11 mouse cellular contexts compared by ENCODE assay signal in genomic region chr4:34976331-34976778, GRCm38 (mm10).
DNase-seq lines count a peak whose midpoint lies in the region; ATAC-seq and TF ChIP-seq lines count a peak whose summit lies in the region.
"Had no signal": no experiment of that assay in that cellular context is flagged by ENCODE, and none has a peak within 500 bp of the region (broad histone marks: within the 10 kb centered on the region; RNA-seq: fewer than 3 reads in every experiment).

No protein-coding gene starts in this region.

- WGBS in hindbrain, embryonic 14.5 days = 87% methylated on average over 13 of the region's 13 CpGs
- WGBS in hindbrain, embryonic 12.5 days = 93% methylated on average over 13 of the region's 13 CpGs
- 5% methylated on average over 13 of the region's 13 CpGs for WGBS in cerebellum, adult 2 months
- 61% methylated on average over 13 of the region's 13 CpGs for WGBS in intestine, embryonic 16.5 days
- WGBS in thymus, adult 2 months = 93% methylated on average over 13 of the region's 13 CpGs

- DNase-seq in hindbrain, embryonic 14.5 days (ENCODE audit: low spot score) = peak; percentile 26
- peak; percentile 33 for DNase-seq in adipocyte (ENCODE audit: low spot score)
- DNase-seq in cerebellum, adult 2 months = peak; percentile 80 to 86
- DNase-seq in thymus, adult 2 months = no peak
- no peak for DNase-seq in embryo, embryonic 11 days

- H3K4me1 ChIP-seq in hindbrain, embryonic 14.5 days (replicated peaks; ENCODE audit: control insufficient read depth, insufficient read depth, low read length) = peaks cover 3% of the 10 kb centered on the region; the same call in 1 of the 2 replicates
- H3K4me1 ChIP-seq in hindbrain, embryonic 12.5 days = peaks cover 8% of the 10 kb centered on the region
- peaks cover 5% of the 10 kb centered on the region; the same call in 1 of the 2 replicates for H3K4me1 ChIP-seq in cerebellum, adult 2 months (ENCODE audit: control insufficient read depth, insufficient read depth, low read length)
- peaks cover 9% of the 10 kb centered on the region; the same call in 1 of the 2 replicates for H3K4me1 ChIP-seq in intestine, embryonic 16.5 days (ENCODE audit: control insufficient read depth, insufficient read depth, low read length)
- H3K4me1 ChIP-seq in thymus, adult 2 months (replicated peaks; ENCODE audit: control insufficient read depth, insufficient read depth, low read length) = no peaks in the 10 kb centered on the region

- no peak for TF ChIP-seq CTCF in cerebellum, adult 2 months (IDR thresholded peaks at IDR 0.05; ENCODE audit: borderline replicate concordance, insufficient read depth, low read depth, low read length)
- TF ChIP-seq CTCF in thymus, adult 2 months (IDR thresholded peaks at IDR 0.05; ENCODE audit: borderline replicate concordance, control insufficient read depth, extremely low read depth, insufficient read depth, low read length, poor library complexity) = no peak

- TF ChIP-seq POLR2A in cerebellum, adult 2 months (IDR thresholded peaks at IDR 0.05; ENCODE audit: borderline replicate concordance, insufficient read depth, low read length) = no peak
- no peak for TF ChIP-seq POLR2A in thymus, adult 2 months (IDR thresholded peaks at IDR 0.05; ENCODE audit: control insufficient read depth, extremely low read depth, insufficient read depth, low read length, poor library complexity)

- H3K9me3 ChIP-seq in hindbrain, embryonic 14.5 days (ENCODE audit: control insufficient read depth, low read length) = no peaks in the 10 kb centered on the region
- H3K9me3 ChIP-seq in hindbrain, embryonic 12.5 days (replicated peaks) = no peaks in the 10 kb centered on the region; the same call in 1 of the 2 replicates
- H3K9me3 ChIP-seq in intestine, embryonic 16.5 days (ENCODE audit: control insufficient read depth, low read length) = peaks cover 3% of the 10 kb centered on the region; the same call in 1 of the 2 replicates
- H3K9me3 ChIP-seq: G1E had no signal

- no peak overlapping the region for H3K4me3 ChIP-seq in hindbrain, embryonic 14.5 days (replicated peaks; ENCODE audit: low read length)
- no peak overlapping the region for H3K4me3 ChIP-seq in hindbrain, embryonic 12.5 days
- H3K4me3 ChIP-seq in cerebellum, adult 2 months (replicated peaks; ENCODE audit: insufficient read depth, low read depth, low read length) = peak overlapping the region; percentile 23
- no peak overlapping the region for H3K4me3 ChIP-seq in intestine, embryonic 16.5 days (ENCODE audit: low read length)
- no peak overlapping the region for H3K4me3 ChIP-seq in thymus, adult 2 months (ENCODE audit: control insufficient read depth, insufficient read depth, low read length)
- H3K4me3 ChIP-seq: embryonic facial prominence, embryonic 13.5 days; limb, embryonic 13.5 days had no signal

- H3K36me3 ChIP-seq in hindbrain, embryonic 14.5 days (replicated peaks; ENCODE audit: control insufficient read depth, insufficient read depth) = no peaks in the 10 kb centered on the region
- H3K36me3 ChIP-seq in hindbrain, embryonic 12.5 days = no peaks in the 10 kb centered on the region
- no peaks in the 10 kb centered on the region for H3K36me3 ChIP-seq in intestine, embryonic 16.5 days (ENCODE audit: control insufficient read depth, insufficient read depth, low read length)
- no peaks in the 10 kb centered on the region for H3K36me3 ChIP-seq in thymus, adult 2 months (ENCODE audit: control insufficient read depth, insufficient read depth, low read length)
- H3K36me3 ChIP-seq: embryonic facial prominence, embryonic 13.5 days; G1E; limb, embryonic 13.5 days had no signal

- no peak overlapping the region for H3K4me2 ChIP-seq in hindbrain, embryonic 14.5 days (replicated peaks)
- H3K4me2 ChIP-seq in hindbrain, embryonic 12.5 days (replicated peaks) = no peak overlapping the region
- no peak overlapping the region for H3K4me2 ChIP-seq in intestine, embryonic 16.5 days (ENCODE audit: low read depth, low read length)
- H3K4me2 ChIP-seq: embryonic facial prominence, embryonic 13.5 days; limb, embryonic 13.5 days had no signal

- no peak overlapping the region for H3K9ac ChIP-seq in hindbrain, embryonic 14.5 days
- H3K9ac ChIP-seq in hindbrain, embryonic 12.5 days = no peak overlapping the region
- no peak overlapping the region for H3K9ac ChIP-seq in intestine, embryonic 16.5 days (ENCODE audit: low read depth, low read length)
- H3K9ac ChIP-seq: embryonic facial prominence, embryonic 13.5 days; limb, embryonic 13.5 days had no signal

- H3K27ac ChIP-seq in hindbrain, embryonic 14.5 days = no peak overlapping the region
- H3K27ac ChIP-seq in hindbrain, embryonic 12.5 days = no peak overlapping the region
- no peak overlapping the region for H3K27ac ChIP-seq in cerebellum, adult 2 months (ENCODE audit: insufficient read depth, low read length)
- H3K27ac ChIP-seq in intestine, embryonic 16.5 days (ENCODE audit: low read length) = 0 out of 2 replicates have a peak overlapping the region, but pooled peaks have one; percentile 16
- no peak overlapping the region for H3K27ac ChIP-seq in thymus, adult 2 months (ENCODE audit: control insufficient read depth, insufficient read depth, low read length)
- H3K27ac ChIP-seq: embryonic facial prominence, embryonic 13.5 days; limb, embryonic 13.5 days had no signal

- no peak for ATAC-seq in hindbrain, embryonic 14.5 days (ENCODE audit: low FRiP score)
- ATAC-seq in hindbrain, embryonic 12.5 days (ENCODE audit: low FRiP score) = no peak
- peak; percentile 48; the same call in 1 of the 2 replicates for ATAC-seq in intestine, embryonic 16.5 days
- ATAC-seq in monocyte, adult 5-6 weeks (replicated peaks; ENCODE audit: insufficient number of reproducible peaks, low FRiP score, low TSS enrichment, poor library complexity, severe bottlenecking) = no peak

- no peaks in the 10 kb centered on the region for H3K27me3 ChIP-seq in hindbrain, embryonic 14.5 days (ENCODE audit: control insufficient read depth, insufficient read depth, low read length)
- no peaks in the 10 kb centered on the region for H3K27me3 ChIP-seq in hindbrain, embryonic 12.5 days
- H3K27me3 ChIP-seq in cerebellum, adult 2 months (ENCODE audit: control insufficient read depth, insufficient read depth, low read length) = no peaks in the 10 kb centered on the region
- no peaks in the 10 kb centered on the region for H3K27me3 ChIP-seq in intestine, embryonic 16.5 days (replicated peaks; ENCODE audit: control insufficient read depth, insufficient read depth, low read length)
- H3K27me3 ChIP-seq in thymus, adult 2 months (ENCODE audit: control insufficient read depth, insufficient read depth, low read length) = no peaks in the 10 kb centered on the region
- H3K27me3 ChIP-seq: embryonic facial prominence, embryonic 13.5 days; limb, embryonic 13.5 days had no signal

Comparison
In these comparisons a context has a peak if more than half of its experiments do, and no peak if none do; other contexts are left out.
1. DNase-seq: peak in hindbrain, embryonic 14.5 days (single experiment), adipocyte (single experiment) and cerebellum, adult 2 months (2 of 2); none in thymus, adult 2 months (single experiment) and embryo, embryonic 11 days (single experiment).